Mouse (Mus musculus) MEL (cell line): ENCODE data around the gene Wdr27. TPM values are rescaled to one million over a fixed set of nuclear protein-coding genes. Genes with fewer than 3 reads are reported as not detected.
"Not testable (repeated sequence)": the region's sequence is repeated elsewhere in the genome, so short reads cannot be mapped to it uniquely, and the experiment has no call there.

Source experiments
- DNase-seq: peaks from one replicate; pipeline ENCODE4 v3.0.0; 2011; ENCODE audit warnings: low read depth, low spot score
- H3K27ac ChIP-seq: 2 replicates; pipeline ENCODE4 v1.5.1; 2012; ENCODE audit warnings: low read depth, mild to moderate bottlenecking, control low read depth, low read length, moderate library complexity; ENCODE audit not compliant: control insufficient read depth
- H3K27me3 ChIP-seq, 2 experiments: fragments of 150-350 bp in 1 of 2; sonication (generic) in 1 of 2; 2 replicates each; pipeline ENCODE4 v1.6.1; 2012; ENCODE audit warnings: low read length in 2 of 2, mild to moderate bottlenecking in 2 of 2, improper control_type of control experiment in 1 of 2, moderate library complexity in 1 of 2; ENCODE audit not compliant: insufficient read depth in 2 of 2, control insufficient read depth in 1 of 2
- H3K36me3 ChIP-seq, 2 experiments: 2 replicates each; pipeline ENCODE4 v1.6.1; 2012 to 2014; ENCODE audit warnings: low read length in 2 of 2, improper control_type of control experiment in 1 of 2, inconsistent platforms in 1 of 2, mild to moderate bottlenecking in 1 of 2; ENCODE audit not compliant: insufficient read depth in 2 of 2, control insufficient read depth in 1 of 2
- H3K4me1 ChIP-seq, 2 experiments: fragments of 150-350 bp in 1 of 2; sonication (generic) in 1 of 2; 2 replicates each; pipeline ENCODE4 v1.6.1; 2012; ENCODE audit warnings: low read length in 2 of 2, improper control_type of control experiment in 1 of 2, mild to moderate bottlenecking in 1 of 2; ENCODE audit not compliant: insufficient read depth in 2 of 2, control insufficient read depth in 1 of 2
- H3K4me3 ChIP-seq, 2 experiments: fragments of 150-350 bp in 1 of 2; sonication (generic) in 1 of 2; 2 replicates each; pipeline ENCODE4 v1.5.1; 2012; ENCODE audit warnings: low read depth in 2 of 2, low read length in 2 of 2, mild to moderate bottlenecking in 2 of 2, moderate library complexity in 2 of 2, control low read depth in 1 of 2, improper control_type of control experiment in 1 of 2; ENCODE audit not compliant: control insufficient read depth in 1 of 2, insufficient read depth in 1 of 2
- H3K79me2 ChIP-seq: 2 replicates; pipeline ENCODE4 v1.6.1; 2012; ENCODE audit warnings: mild to moderate bottlenecking, low read length, moderate library complexity; ENCODE audit not compliant: control insufficient read depth, poor library complexity, insufficient read depth
- H3K9ac ChIP-seq: 2 replicates; pipeline ENCODE4 v1.6.1; 2012; ENCODE audit warnings: low read depth, mild to moderate bottlenecking, control low read depth, low read length, moderate library complexity; ENCODE audit not compliant: control insufficient read depth, poor library complexity, severe bottlenecking
- H3K9me3 ChIP-seq: fragments of 150-350 bp; sonication (generic); replicated peaks from 2 replicates; pipeline ENCODE4 v1.6.1; 2012; ENCODE audit warnings: mild to moderate bottlenecking, low read length, improper control_type of control experiment, moderate library complexity; ENCODE audit not compliant: insufficient read depth
- MAFK ChIP-seq: IDR thresholded peaks from 2 replicates; pipeline ENCODE4 v1.6.1; 2011; ENCODE audit warnings: low read depth, mild to moderate bottlenecking, low read length, improper control_type of control experiment, borderline replicate concordance
- NRF1 ChIP-seq: IDR thresholded peaks from 2 replicates; pipeline ENCODE4 v1.6.1; 2014; ENCODE audit warnings: low read depth, mild to moderate bottlenecking, inconsistent platforms, low read length, improper control_type of control experiment, moderate library complexity; ENCODE audit not compliant: poor library complexity, insufficient read depth, severe bottlenecking
- POLR2AphosphoS2 ChIP-seq: IDR thresholded peaks from 2 replicates; pipeline ENCODE4 v1.6.1; 2011; ENCODE audit warnings: low read length, improper control_type of control experiment
- polyA plus RNA-seq, 2 experiments: library from polyadenylated mRNA; stranded (reverse) in 1 of 2; unstranded in 1 of 2; fragments of >175 nt in 1 of 2; fragments of >200 nt in 1 of 2; gene quantifications; 2 replicates each; pipeline versions ENCODE4 v1.2.1 to v1.2.4; 2012; ENCODE audit warnings: low replicate concordance in 2 of 2, low read depth in 1 of 2; ENCODE audit not compliant: insufficient read length in 2 of 2, insufficient read depth in 1 of 2, missing spikeins in 1 of 2
- total RNA-seq: library from RNA; depleted of rRNA; stranded (reverse); fragments of 300-350 nt; gene quantifications from 2 replicates; pipeline ENCODE4 v1.2.3, GENCODE M21; 2012

The Wdr27 gene
- total and polyA plus RNA-seq, 3 experiments, result 0.69 to 1.4 TPM; not detected in 1

DNA sequence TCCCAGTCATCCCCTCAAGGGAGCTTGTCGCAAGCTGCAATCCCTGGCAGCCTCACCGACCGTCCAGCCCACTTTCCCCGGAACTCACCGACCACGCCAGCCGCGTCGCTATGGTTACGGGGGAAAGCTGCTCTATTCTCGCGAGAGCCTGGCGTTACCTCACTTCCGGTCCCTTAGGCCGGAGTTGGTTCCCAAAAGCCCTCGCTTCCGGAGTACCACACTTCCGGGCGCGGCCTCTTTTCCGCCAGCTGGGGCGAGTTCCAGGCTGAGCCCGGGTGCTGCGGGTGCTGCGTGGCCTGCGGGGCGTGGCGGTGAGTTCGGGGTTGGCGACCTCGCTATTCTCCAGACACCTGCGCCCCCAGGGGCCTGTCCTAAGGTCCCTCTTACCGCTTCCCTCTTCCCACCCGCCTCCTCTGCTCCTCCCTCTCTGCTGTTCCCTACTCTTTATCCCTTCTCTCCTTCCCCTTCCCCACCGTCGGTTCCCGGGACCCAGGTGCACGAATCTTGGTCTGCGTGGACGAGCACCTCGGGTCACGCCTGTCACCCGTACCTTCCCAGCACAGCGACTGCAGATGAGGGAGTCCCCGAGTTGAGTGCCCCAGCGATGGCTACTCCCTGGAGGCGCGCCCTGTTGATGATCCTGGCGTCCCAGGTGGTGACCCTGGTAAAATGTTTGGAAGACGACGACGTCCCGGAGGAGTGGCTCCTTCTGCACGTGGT, at the start of gene Wdr27, which contains the start of gene 1600012H06Rik (continued):
- TF ChIP-seq NRF1 (no peak), MAFK (no peak), POLR2AphosphoS2 (peak; percentile 78; the same call in 1 of the 2 replicates)

DNA sequence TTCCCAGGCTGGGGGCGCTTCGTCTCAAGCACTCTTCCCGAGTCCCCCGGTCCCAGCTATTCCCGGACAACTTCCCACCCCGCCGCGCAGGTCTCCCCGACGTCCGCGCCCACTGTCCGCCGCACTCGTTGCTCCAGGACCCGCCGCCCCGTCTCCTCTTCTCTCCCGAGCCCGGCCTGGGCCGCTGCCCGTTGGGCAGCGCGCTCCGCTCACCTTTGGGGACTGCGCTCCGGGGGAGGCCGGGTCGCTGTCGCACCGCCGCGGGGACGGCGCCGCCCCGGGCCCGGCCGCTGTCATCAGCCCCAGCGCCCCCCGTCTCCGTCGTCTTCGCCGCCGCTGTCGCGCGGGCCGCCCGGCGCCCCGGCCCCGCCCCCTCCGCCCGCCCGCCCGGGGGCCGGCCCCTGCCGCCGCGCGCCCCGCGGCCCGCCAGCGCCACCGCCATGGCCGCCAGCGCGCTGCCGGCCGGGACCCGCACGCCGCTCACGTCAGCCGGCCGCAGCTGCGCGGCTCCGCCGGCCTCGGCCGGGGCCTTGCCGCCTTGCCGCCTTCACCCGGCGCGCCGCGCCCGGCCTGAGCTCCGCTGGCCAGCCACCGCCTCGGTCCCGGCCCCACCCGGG, 49.7 kb upstream of the Wdr27 start:
- H3K27ac ChIP-seq, result not testable (repeated sequence)

DNA sequence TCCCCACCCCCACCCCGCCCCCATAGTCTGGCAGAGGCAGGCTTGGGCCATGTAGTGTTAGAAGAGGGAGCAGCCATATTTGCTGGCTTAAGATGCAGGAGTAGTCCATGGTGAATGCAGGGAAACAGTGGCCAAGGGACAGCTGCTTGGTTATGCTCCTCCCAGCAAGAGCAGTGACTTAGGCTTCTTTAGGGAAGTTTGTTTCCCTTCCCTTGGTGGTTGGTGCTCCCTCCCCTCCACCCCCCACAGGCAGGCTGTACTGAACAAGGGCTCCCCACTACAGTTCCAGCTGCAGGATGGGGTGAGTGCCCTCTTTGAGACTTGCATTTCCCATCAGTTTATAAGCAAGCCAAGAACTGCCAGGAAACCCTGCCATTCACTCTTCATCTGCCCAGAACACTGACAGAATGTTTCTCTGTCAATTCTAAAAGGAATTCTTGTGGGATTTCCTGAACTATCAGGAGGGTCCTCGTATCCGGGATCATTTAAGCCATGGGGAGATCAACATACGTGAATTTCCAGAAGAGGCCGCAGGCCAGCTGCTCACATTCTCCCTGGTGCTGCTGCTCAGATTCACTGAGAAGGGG, 47.3 kb upstream of the Wdr27 start:
- not testable (repeated sequence) for H3K27me3 ChIP-seq, H3K4me3 ChIP-seq, H3K79me2 ChIP-seq, H3K9me3 ChIP-seq, H3K4me1 ChIP-seq, H3K36me3 ChIP-seq, H3K9ac ChIP-seq, DNase-seq
- peak overlapping the region; percentile 49; the same call in 1 of the 2 replicates for H3K27ac ChIP-seq

More for the DNA sequence above, 49.7 kb upstream of the Wdr27 start:
- not testable (repeated sequence) for H3K79me2 ChIP-seq, H3K27me3 ChIP-seq, H3K4me3 ChIP-seq, H3K9ac ChIP-seq, H3K9me3 ChIP-seq, DNase-seq, H3K4me1 ChIP-seq, H3K36me3 ChIP-seq

DNA sequence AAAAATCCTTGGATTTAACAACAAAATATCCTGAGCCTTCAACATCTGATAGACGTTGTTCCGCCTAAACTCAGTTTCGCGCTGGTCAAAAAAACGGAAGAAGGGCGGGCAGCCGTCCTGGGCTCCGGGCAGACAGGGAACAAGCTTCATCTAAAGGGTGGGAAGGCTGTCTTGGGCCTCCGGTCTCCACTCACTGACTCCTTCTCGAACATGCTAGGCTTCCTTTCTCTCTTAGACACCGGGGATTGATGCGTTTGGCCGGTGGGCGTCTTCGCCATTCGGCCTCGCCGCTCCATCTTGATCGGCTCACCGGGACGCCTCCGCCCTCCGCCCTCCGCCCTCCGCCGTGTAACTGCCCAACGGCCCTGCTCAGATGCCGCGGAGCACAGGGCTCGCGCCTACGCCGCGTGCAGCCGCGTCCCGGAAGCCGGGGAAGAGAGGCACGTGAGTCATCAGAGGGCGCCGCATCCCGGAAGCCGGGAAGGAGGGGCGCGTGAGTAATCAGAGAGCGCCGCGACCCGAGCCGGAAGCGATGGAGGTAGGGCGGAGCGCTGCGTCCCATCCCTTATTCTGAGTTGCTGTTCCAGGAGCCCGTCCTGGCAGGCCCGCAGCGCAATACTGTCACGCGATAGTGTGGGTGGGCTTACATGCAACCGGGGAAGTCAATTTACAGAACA, 35.5 kb upstream of the Wdr27 start, which contains the start of the genes 9030025P20Rik and Gm3417:
TSS of gene 9030025P20Rik (plus strand) at position 107 of the 677 bp plus-strand sequence.
TSS of gene Gm3417 (minus strand) at position 429 of the 677 bp plus-strand sequence.
- H3K79me2 ChIP-seq, H3K4me1 ChIP-seq, H3K36me3 ChIP-seq, DNase-seq, H3K27me3 ChIP-seq, H3K9me3 ChIP-seq: not testable (repeated sequence)
- H3K27ac ChIP-seq, result peak within 1 kb of the TSS; percentile 72
- H3K4me3 ChIP-seq, result peak within 1 kb of the TSS; percentile 44 to 87; a peak in 3 of 4 replicates
- peak within 1 kb of the TSS; percentile 67 for H3K9ac ChIP-seq

DNA sequence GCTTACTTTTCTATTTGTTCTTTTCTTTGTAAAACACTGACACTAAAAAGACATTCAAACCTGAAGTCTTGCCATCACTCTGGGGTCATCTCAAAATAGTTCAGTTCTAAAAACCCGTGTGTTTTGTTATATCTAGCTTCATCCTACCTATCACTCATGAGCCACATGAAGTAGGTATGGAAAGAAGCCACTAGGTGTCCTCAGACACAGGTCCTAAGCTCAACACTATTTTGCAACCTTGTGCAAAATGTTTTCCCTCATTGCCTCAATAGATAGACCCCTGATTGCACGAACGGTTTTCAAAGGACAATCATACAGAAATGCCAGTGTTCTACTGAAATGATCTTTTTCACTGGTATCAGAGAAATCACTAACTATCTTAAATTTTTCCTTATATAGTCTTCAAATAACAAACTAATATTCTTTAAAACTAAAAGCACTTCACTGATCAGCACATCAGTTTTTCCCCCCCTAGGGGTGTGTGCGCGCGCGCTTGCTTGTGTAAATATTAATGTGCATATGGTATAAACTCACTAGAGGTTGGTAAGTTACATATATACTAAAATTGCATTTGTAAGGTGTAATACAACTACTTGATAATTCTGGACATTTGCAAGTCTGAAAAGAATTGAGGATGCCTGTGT, 34.9 kb upstream of the Wdr27 start:
- peak overlapping the region; percentile 67 for H3K9ac ChIP-seq
- peak overlapping the region; percentile 72 for H3K27ac ChIP-seq
- H3K9me3 ChIP-seq, DNase-seq, H3K36me3 ChIP-seq, H3K4me1 ChIP-seq, H3K79me2 ChIP-seq, H3K27me3 ChIP-seq: not testable (repeated sequence)
- H3K4me3 ChIP-seq, result peak overlapping the region; percentile 44 to 87; a peak in 3 of 4 replicates

DNA sequence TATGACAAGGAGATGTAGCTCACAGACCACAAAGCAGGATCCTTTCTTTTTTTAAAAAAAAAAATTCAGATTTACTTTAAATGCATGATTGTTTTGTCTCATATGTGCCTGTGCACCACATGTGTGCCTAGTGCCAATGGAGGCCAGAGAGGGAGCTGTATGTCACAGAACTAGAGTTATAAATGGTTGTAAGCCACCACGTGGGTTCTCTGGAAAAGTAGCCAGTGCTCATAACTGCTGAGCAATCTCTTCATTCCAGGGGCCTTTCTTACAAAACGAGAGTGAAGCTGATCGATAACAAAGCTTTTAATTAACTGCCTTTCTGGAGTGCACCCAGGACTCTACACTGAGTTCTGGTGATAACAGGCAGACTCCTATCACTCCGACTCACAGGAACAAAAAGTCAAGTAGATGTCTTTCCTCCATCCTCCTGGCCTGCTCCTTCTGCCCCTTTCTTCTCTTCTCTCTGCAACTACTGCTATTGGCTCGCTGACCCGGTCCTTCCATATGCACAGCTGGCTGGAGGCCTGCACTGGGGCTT, 25.5 kb upstream of the Wdr27 start:
- not testable (repeated sequence) for H3K27ac ChIP-seq, H3K36me3 ChIP-seq, H3K9ac ChIP-seq, H3K9me3 ChIP-seq, H3K27me3 ChIP-seq, DNase-seq, H3K79me2 ChIP-seq, H3K4me3 ChIP-seq, H3K4me1 ChIP-seq
